Mouse (Mus musculus): ENCODE results near the gene Asl.

DNA sequence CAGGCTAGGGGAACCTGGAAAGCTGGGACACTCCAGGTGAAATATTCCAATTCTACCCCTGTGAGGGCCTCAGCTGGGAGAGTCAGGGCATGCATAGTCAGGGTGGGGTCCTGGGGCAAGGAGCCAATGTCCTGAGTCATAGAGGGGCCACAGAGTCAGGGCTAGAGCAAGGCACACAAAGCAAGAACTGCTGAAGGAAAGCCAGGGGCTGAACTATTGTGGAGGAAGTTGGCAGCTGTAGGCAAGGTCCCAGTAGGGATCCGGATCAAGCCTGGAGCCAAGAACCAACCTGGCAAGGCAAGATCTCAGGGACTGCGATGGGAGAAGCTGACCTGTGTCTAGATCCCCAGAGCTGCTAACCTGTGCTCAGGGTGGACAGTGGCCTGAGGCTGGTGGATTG is 34.7 kb upstream of the Asl start:
- TF ChIP-seq CTCF (IDR thresholded peaks at IDR 0.05; ENCODE audit: control insufficient read depth, insufficient read depth, low read length): no peak
- TF ChIP-seq POLR2A (IDR thresholded peaks at IDR 0.05; ENCODE audit: borderline replicate concordance, control insufficient read depth, low read depth, low read length): no peak
